Comparison of ENCODE assay signal across 15 mouse cellular contexts in genomic region chr6:86485943-86486640, GRCm38 (mm10). TPM values are rescaled to one million over a fixed set of nuclear protein-coding genes. Genes with fewer than 3 reads are reported as not detected.
DNase-seq lines count a peak whose midpoint lies in the region; ATAC-seq and TF ChIP-seq lines count a peak whose summit lies in the region.
"Had no signal": no experiment of that assay in that cellular context is flagged by ENCODE, and none has a peak within 500 bp of the region (broad histone marks: within the 10 kb centered on the region; RNA-seq: fewer than 3 reads in every experiment).

No protein-coding gene starts in this region.

- H3K4me3 ChIP-seq in hindbrain, embryonic 14.5 days (replicated peaks; ENCODE audit: low read length), result no peak overlapping the region
- no peak overlapping the region for H3K4me3 ChIP-seq in hindbrain, embryonic 11.5 days (ENCODE audit: low read depth, low read length)
- no peak overlapping the region for H3K4me3 ChIP-seq in midbrain, postnatal 0 days (ENCODE audit: low read depth, low read length)
- no peak overlapping the region for H3K4me3 ChIP-seq in midbrain, embryonic 11.5 days (ENCODE audit: low read depth, low read length)
- H3K4me3 ChIP-seq in stomach, embryonic 16.5 days (replicated peaks; ENCODE audit: low read length), result no peak overlapping the region
- H3K4me3 ChIP-seq: limb, embryonic 15.5 days had no signal

- 0 out of 2 replicates have a peak overlapping the region, but pooled peaks have one; percentile 97 for H3K27ac ChIP-seq in hindbrain, embryonic 14.5 days
- H3K27ac ChIP-seq in hindbrain, embryonic 11.5 days (ENCODE audit: low read depth, low read length), result no peak overlapping the region
- no peak overlapping the region for H3K27ac ChIP-seq in midbrain, postnatal 0 days (ENCODE audit: low read depth, low read length)
- no peak overlapping the region for H3K27ac ChIP-seq in midbrain, embryonic 11.5 days (ENCODE audit: low read depth, low read length)
- H3K27ac ChIP-seq in stomach, embryonic 16.5 days (ENCODE audit: low read length), result peak overlapping the region; percentile 99; the same call in 1 of the 2 replicates

- H3K9ac ChIP-seq in hindbrain, embryonic 14.5 days, result no peak overlapping the region
- no peak overlapping the region for H3K9ac ChIP-seq in hindbrain, embryonic 11.5 days (ENCODE audit: low read depth, low read length)
- H3K9ac ChIP-seq in midbrain, postnatal 0 days (replicated peaks; ENCODE audit: low read length, poor library complexity, severe bottlenecking), result no peak overlapping the region
- H3K9ac ChIP-seq in midbrain, embryonic 11.5 days (ENCODE audit: low read length), result no peak overlapping the region
- H3K9ac ChIP-seq in stomach, embryonic 16.5 days (ENCODE audit: low read length), result no peak overlapping the region; the same call in 1 of the 2 replicates
- H3K9ac ChIP-seq: limb, embryonic 15.5 days had no signal

- no peak overlapping the region for H3K4me2 ChIP-seq in hindbrain, embryonic 14.5 days (replicated peaks)
- H3K4me2 ChIP-seq in hindbrain, embryonic 11.5 days (replicated peaks; ENCODE audit: low read depth, low read length), result no peak overlapping the region
- H3K4me2 ChIP-seq in midbrain, postnatal 0 days (ENCODE audit: low read depth, low read length, poor library complexity, severe bottlenecking), result no peak overlapping the region
- H3K4me2 ChIP-seq in midbrain, embryonic 11.5 days, result no peak overlapping the region
- H3K4me2 ChIP-seq in stomach, embryonic 16.5 days (ENCODE audit: low read depth, low read length), result no peak overlapping the region
- H3K4me2 ChIP-seq: limb, embryonic 15.5 days had no signal

- H3K4me1 ChIP-seq in hindbrain, embryonic 14.5 days (replicated peaks; ENCODE audit: control insufficient read depth, insufficient read depth, low read length), result peaks cover 14% of the 10 kb centered on the region
- H3K4me1 ChIP-seq in hindbrain, embryonic 11.5 days (replicated peaks; ENCODE audit: control insufficient read depth, insufficient read depth, low read length), result peaks cover 4% of the 10 kb centered on the region
- peaks cover 10% of the 10 kb centered on the region for H3K4me1 ChIP-seq in midbrain, postnatal 0 days (ENCODE audit: insufficient read depth, low read length)
- peaks cover 15% of the 10 kb centered on the region for H3K4me1 ChIP-seq in midbrain, embryonic 11.5 days (ENCODE audit: control insufficient read depth, insufficient read depth, low read length)
- H3K4me1 ChIP-seq in stomach, embryonic 16.5 days (ENCODE audit: control insufficient read depth, insufficient read depth, low read length), result peaks cover 24% of the 10 kb centered on the region

- no peak for DNase-seq in hindbrain, embryonic 14.5 days (ENCODE audit: low spot score)
- no peak for DNase-seq in hindbrain, embryonic 11.5 days (ENCODE audit: low spot score)
- DNase-seq in midbrain, postnatal 0 days (ENCODE audit: low spot score), result peak; percentile 42
- DNase-seq in midbrain, embryonic 11.5 days (ENCODE audit: low spot score, missing footprints), result no peak
- peak; percentile 46 for DNase-seq in kidney, adult 18-20 months
- no peak for DNase-seq in layer of hippocampus, adult 8-10 months (ENCODE audit: low spot score in 2 of 2)
- DNase-seq: heart, postnatal 4 days; retina, postnatal 1 day; thymus, postnatal 36 days had no signal

- no peaks in the 10 kb centered on the region for H3K27me3 ChIP-seq in hindbrain, embryonic 14.5 days (ENCODE audit: control insufficient read depth, insufficient read depth, low read length)
- H3K27me3 ChIP-seq in hindbrain, embryonic 11.5 days (ENCODE audit: control insufficient read depth, insufficient read depth, low read length), result no peaks in the 10 kb centered on the region
- H3K27me3 ChIP-seq in midbrain, postnatal 0 days (ENCODE audit: insufficient read depth, low read length), result no peaks in the 10 kb centered on the region
- no peaks in the 10 kb centered on the region for H3K27me3 ChIP-seq in midbrain, embryonic 11.5 days (ENCODE audit: control insufficient read depth, insufficient read depth, low read length)
- H3K27me3 ChIP-seq in stomach, embryonic 16.5 days (ENCODE audit: control insufficient read depth, insufficient read depth, low read length), result no peaks in the 10 kb centered on the region
- H3K27me3 ChIP-seq: limb, embryonic 15.5 days had no signal

- no peaks in the 10 kb centered on the region for H3K9me3 ChIP-seq in hindbrain, embryonic 14.5 days (ENCODE audit: control insufficient read depth, low read length)
- H3K9me3 ChIP-seq in hindbrain, embryonic 11.5 days (ENCODE audit: control insufficient read depth, low read length), result no peaks in the 10 kb centered on the region
- no peaks in the 10 kb centered on the region for H3K9me3 ChIP-seq in midbrain, postnatal 0 days (ENCODE audit: low read length)
- H3K9me3 ChIP-seq in midbrain, embryonic 11.5 days (ENCODE audit: control insufficient read depth, low read length), result no peaks in the 10 kb centered on the region
- no peaks in the 10 kb centered on the region for H3K9me3 ChIP-seq in stomach, embryonic 16.5 days (replicated peaks; ENCODE audit: control insufficient read depth, low read length)
- H3K9me3 ChIP-seq: limb, embryonic 15.5 days had no signal

- no peak for TF ChIP-seq CTCF in midbrain, postnatal 0 days (IDR thresholded peaks at IDR 0.05)

- WGBS in hindbrain, embryonic 14.5 days, result 65% methylated on average over 7 of the region's 7 CpGs
- 80% methylated on average over 6 of the region's 7 CpGs for WGBS in hindbrain, embryonic 11.5 days
- WGBS in midbrain, postnatal 0 days, result 51% methylated on average over 5 of the region's 7 CpGs
- WGBS in midbrain, embryonic 11.5 days, result 63% methylated on average over 7 of the region's 7 CpGs
- WGBS in stomach, embryonic 16.5 days, result 82% methylated on average over 7 of the region's 7 CpGs

- H3K36me3 ChIP-seq in hindbrain, embryonic 14.5 days (replicated peaks; ENCODE audit: control insufficient read depth, insufficient read depth), result no peaks in the 10 kb centered on the region
- no peaks in the 10 kb centered on the region for H3K36me3 ChIP-seq in hindbrain, embryonic 11.5 days (ENCODE audit: control insufficient read depth, insufficient read depth, low read length)
- H3K36me3 ChIP-seq in midbrain, postnatal 0 days (ENCODE audit: insufficient read depth, low read length), result no peaks in the 10 kb centered on the region
- no peaks in the 10 kb centered on the region for H3K36me3 ChIP-seq in midbrain, embryonic 11.5 days (ENCODE audit: control insufficient read depth, insufficient read depth, low read length)
- H3K36me3 ChIP-seq in stomach, embryonic 16.5 days (ENCODE audit: control insufficient read depth, insufficient read depth, low read length), result no peaks in the 10 kb centered on the region
- H3K36me3 ChIP-seq: limb, embryonic 15.5 days had no signal

- ATAC-seq in hindbrain, embryonic 14.5 days (ENCODE audit: low FRiP score), result no peak
- no peak for ATAC-seq in hindbrain, embryonic 11.5 days (ENCODE audit: low FRiP score)
- ATAC-seq in midbrain, postnatal 0 days (ENCODE audit: low FRiP score), result no peak
- ATAC-seq in midbrain, embryonic 11.5 days (ENCODE audit: low FRiP score), result no peak
- ATAC-seq in stomach, embryonic 16.5 days (ENCODE audit: insufficient read depth, low FRiP score), result no peak
- ATAC-seq: activated CD4-positive, CD25-positive, alpha-beta regulatory T cell, adult 4 months had no signal

RNA-seq across cellular contexts. Expression of gene Pcbp1, which starts 40.0 kb away (rescaled TPM):
- polyA plus RNA-seq in hindbrain, embryonic 14.5 days (2014; fragmentation: Nextera tagmentation; extraction: Ambion mirVana), result 313 and 316 TPM in 2 replicates
- 382 and 432 TPM in 2 replicates for polyA plus RNA-seq in hindbrain, embryonic 11.5 days (2014; fragmentation: Nextera tagmentation; extraction: Ambion mirVana)
- 51.7 and 72.8 TPM in 2 replicates for total RNA-seq in midbrain, postnatal 0 days (2014; rRNA removed)
- 264 and 292 TPM in 2 replicates for polyA plus RNA-seq in midbrain, postnatal 0 days (2015; fragmentation: Nextera tagmentation; extraction: Ambion mirVana)
- polyA plus RNA-seq in midbrain, embryonic 11.5 days (2014; fragmentation: Nextera tagmentation; extraction: Ambion mirVana), result 418 and 497 TPM in 2 replicates
- polyA plus RNA-seq in stomach, embryonic 16.5 days (2015; fragmentation: Nextera tagmentation; extraction: Ambion mirVana), result 177 and 197 TPM in 2 replicates
- 100 to 1,000 TPM; 172 to 184 (median 178) TPM for total RNA-seq in layer of hippocampus, adult 8-10 months (2022)

RNA-seq across cellular contexts. Expression of gene C87436, which starts 47.9 kb away (rescaled TPM):
- 19.2 and 21.6 TPM in 2 replicates for polyA plus RNA-seq in hindbrain, embryonic 14.5 days (2014; fragmentation: Nextera tagmentation; extraction: Ambion mirVana)
- 24.4 and 25.6 TPM in 2 replicates for polyA plus RNA-seq in hindbrain, embryonic 11.5 days (2014; fragmentation: Nextera tagmentation; extraction: Ambion mirVana)
- 13.9 and 20.1 TPM in 2 replicates for total RNA-seq in midbrain, postnatal 0 days (2014; rRNA removed)
- polyA plus RNA-seq in midbrain, postnatal 0 days (2015; fragmentation: Nextera tagmentation; extraction: Ambion mirVana), result 16.3 and 19.9 TPM in 2 replicates
- 23.6 and 26.4 TPM in 2 replicates for polyA plus RNA-seq in midbrain, embryonic 11.5 days (2014; fragmentation: Nextera tagmentation; extraction: Ambion mirVana)
- polyA plus RNA-seq in stomach, embryonic 16.5 days (2015; fragmentation: Nextera tagmentation; extraction: Ambion mirVana), result 23.0 and 23.4 TPM in 2 replicates
- 10 to 100 TPM; 18.4 to 24.0 (median 19.7) TPM for total RNA-seq in layer of hippocampus, adult 8-10 months (2022)

RNA-seq across cellular contexts. Expression of gene Gm44790, which starts 59.6 kb away (rescaled TPM):
- not detected in 2 replicates for polyA plus RNA-seq in hindbrain, embryonic 14.5 days (2014; fragmentation: Nextera tagmentation; extraction: Ambion mirVana)
- not detected in 2 replicates for polyA plus RNA-seq in hindbrain, embryonic 11.5 days (2014; fragmentation: Nextera tagmentation; extraction: Ambion mirVana)
- total RNA-seq in midbrain, postnatal 0 days (2014; rRNA removed), result 1.4 and 6.0 TPM in 2 replicates
- polyA plus RNA-seq in midbrain, postnatal 0 days (2015; fragmentation: Nextera tagmentation; extraction: Ambion mirVana), result 1.4 and 1.8 TPM in 2 replicates
- not detected in 2 replicates for polyA plus RNA-seq in midbrain, embryonic 11.5 days (2014; fragmentation: Nextera tagmentation; extraction: Ambion mirVana)
- polyA plus RNA-seq in stomach, embryonic 16.5 days (2015; fragmentation: Nextera tagmentation; extraction: Ambion mirVana), result not detected in 2 replicates
- 1 to 10 TPM in 2 of 4 experiments, not detected in 2; 1.1 to 1.9 TPM for total RNA-seq in layer of hippocampus, adult 8-10 months (2022)
- total RNA-seq: heart, postnatal 4 days; layer of hippocampus, postnatal 10 days had no signal
- polyA plus RNA-seq: activated CD4-positive, CD25-positive, alpha-beta regulatory T cell, adult 4 months; macrophage; neural tube, embryonic 11.5 days had no signal

Comparison
In these comparisons a context has a peak if more than half of its experiments do, and no peak if none do; other contexts are left out.
1. DNase-seq: peak in midbrain, postnatal 0 days (single experiment) and kidney, adult 18-20 months (single experiment); none in hindbrain, embryonic 14.5 days (single experiment), hindbrain, embryonic 11.5 days (single experiment), midbrain, embryonic 11.5 days (single experiment) and layer of hippocampus, adult 8-10 months (0 of 2).
2. H3K27ac ChIP-seq: peak in hindbrain, embryonic 14.5 days (single experiment) and stomach, embryonic 16.5 days (single experiment); none in hindbrain, embryonic 11.5 days (single experiment), midbrain, postnatal 0 days (single experiment) and midbrain, embryonic 11.5 days (single experiment).